In the genomic region with DNA sequence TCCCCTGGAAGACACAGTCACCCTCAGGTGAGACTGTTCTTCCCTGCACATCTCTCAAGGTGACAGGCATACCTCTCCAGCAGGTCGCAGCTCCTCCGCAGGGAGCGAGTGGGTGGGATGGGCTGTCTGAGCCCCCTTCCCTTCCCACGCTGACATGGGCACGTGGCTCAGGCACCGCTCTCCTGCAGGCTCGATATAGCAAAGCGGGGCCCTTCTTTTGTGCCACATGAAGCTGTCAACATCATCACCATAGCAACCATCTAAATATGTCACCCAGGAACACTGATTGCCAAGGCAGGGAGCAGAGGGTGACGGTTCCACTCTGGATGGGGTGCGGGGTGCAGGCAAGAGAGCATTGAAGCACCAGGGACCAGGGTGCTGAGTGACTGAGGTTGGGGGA, we compare ENCODE assay signal across 11 mouse cellular contexts. TPM values are rescaled to one million over a fixed set of nuclear protein-coding genes. Genes with fewer than 3 reads are reported as not detected.
DNase-seq lines count a peak whose midpoint lies in the region; ATAC-seq and TF ChIP-seq lines count a peak whose summit lies in the region.
"Had no signal": no experiment of that assay in that cellular context is flagged by ENCODE, and none has a peak within 500 bp of the region (broad histone marks: within the 10 kb centered on the region; RNA-seq: fewer than 3 reads in every experiment).

No protein-coding gene starts in this region.

- peaks cover 26% of the 10 kb centered on the region for H3K4me1 ChIP-seq in hindbrain, embryonic 13.5 days (replicated peaks)
- H3K4me1 ChIP-seq in hindbrain, embryonic 10.5 days (replicated peaks): peaks cover 42% of the 10 kb centered on the region
- H3K4me1 ChIP-seq in forebrain, embryonic 15.5 days: peaks cover 33% of the 10 kb centered on the region
- H3K4me1 ChIP-seq in neural tube, embryonic 13.5 days (replicated peaks): peaks cover 20% of the 10 kb centered on the region
- H3K4me1 ChIP-seq in kidney, embryonic 14.5 days (ENCODE audit: control insufficient read depth, insufficient read depth, low read length): peaks cover 6% of the 10 kb centered on the region; the same call in 1 of the 2 replicates
- 0 out of 2 replicates have a peak, but pooled peaks cover 3% of the 10 kb centered on the region for H3K4me1 ChIP-seq in kidney, adult 2 months (ENCODE audit: control insufficient read depth, insufficient read depth, low read length)

- DNase-seq in hindbrain, embryonic 10.5 days (ENCODE audit: low spot score): no peak
- peak; percentile 70 to 84 for DNase-seq in layer of hippocampus, adult 2 months (ENCODE audit: low spot score in 2 of 2)
- no peak for DNase-seq in kidney, adult 2 months
- no peak for DNase-seq in urinary bladder, postnatal 14 days (ENCODE audit: low spot score)

- ATAC-seq in hindbrain, embryonic 13.5 days (ENCODE audit: low FRiP score): no peak
- peak; percentile 47 for ATAC-seq in forebrain, embryonic 15.5 days (replicated peaks)
- ATAC-seq in neural tube, embryonic 13.5 days (ENCODE audit: low read depth): no peak
- no peak for ATAC-seq in kidney, embryonic 14.5 days (ENCODE audit: low FRiP score, low TSS enrichment)

- H3K27ac ChIP-seq in hindbrain, embryonic 13.5 days: no peak overlapping the region
- H3K27ac ChIP-seq in hindbrain, embryonic 10.5 days: no peak overlapping the region
- peak overlapping the region; percentile 36; the same call in 1 of the 2 replicates for H3K27ac ChIP-seq in forebrain, embryonic 15.5 days (replicated peaks)
- H3K27ac ChIP-seq in layer of hippocampus, adult 2 months: peak overlapping the region; percentile 98
- no peak overlapping the region for H3K27ac ChIP-seq in neural tube, embryonic 13.5 days (replicated peaks)
- no peak overlapping the region for H3K27ac ChIP-seq in kidney, embryonic 14.5 days (ENCODE audit: low read depth, low read length)
- H3K27ac ChIP-seq in kidney, adult 2 months (ENCODE audit: insufficient read depth, low read depth, low read length): no peak overlapping the region
- H3K27ac ChIP-seq: liver, embryonic 15.5 days had no signal

- H3K9ac ChIP-seq in hindbrain, embryonic 13.5 days: peak overlapping the region; percentile 56
- H3K9ac ChIP-seq in forebrain, embryonic 15.5 days (replicated peaks): 0 out of 2 replicates have a peak overlapping the region, but pooled peaks have one; percentile 2
- H3K9ac ChIP-seq in neural tube, embryonic 13.5 days: peak overlapping the region; percentile 38; the same call in 1 of the 2 replicates
- H3K9ac ChIP-seq in kidney, embryonic 14.5 days (ENCODE audit: low read depth, low read length): no peak overlapping the region

- peaks cover 10% of the 10 kb centered on the region for H3K27me3 ChIP-seq in hindbrain, embryonic 13.5 days
- H3K27me3 ChIP-seq in hindbrain, embryonic 10.5 days (ENCODE audit: insufficient read depth, poor library complexity, severe bottlenecking): peaks cover 16% of the 10 kb centered on the region; the same call in 1 of the 2 replicates
- H3K27me3 ChIP-seq in forebrain, embryonic 15.5 days: 0 out of 2 replicates have a peak, but pooled peaks cover 3% of the 10 kb centered on the region
- H3K27me3 ChIP-seq in neural tube, embryonic 13.5 days: peaks cover 5% of the 10 kb centered on the region; the same call in 1 of the 2 replicates
- H3K27me3 ChIP-seq in kidney, embryonic 14.5 days (ENCODE audit: control insufficient read depth, insufficient read depth, low read length): peaks cover 12% of the 10 kb centered on the region; the same call in 1 of the 2 replicates
- no peaks in the 10 kb centered on the region for H3K27me3 ChIP-seq in kidney, adult 2 months (replicated peaks; ENCODE audit: control insufficient read depth, insufficient read depth, low read length)

- H3K4me3 ChIP-seq in hindbrain, embryonic 13.5 days: no peak overlapping the region
- H3K4me3 ChIP-seq in hindbrain, embryonic 10.5 days: no peak overlapping the region
- H3K4me3 ChIP-seq in forebrain, embryonic 15.5 days: no peak overlapping the region
- H3K4me3 ChIP-seq in layer of hippocampus, adult 2 months: peak overlapping the region; percentile 32
- no peak overlapping the region for H3K4me3 ChIP-seq in neural tube, embryonic 13.5 days
- H3K4me3 ChIP-seq in kidney, embryonic 14.5 days (ENCODE audit: low read length): no peak overlapping the region
- no peak overlapping the region for H3K4me3 ChIP-seq in kidney, adult 2 months (ENCODE audit: insufficient read depth, low read depth, low read length)
- H3K4me3 ChIP-seq: liver, embryonic 15.5 days had no signal

- TF ChIP-seq POLR2A in kidney, adult 2 months (IDR thresholded peaks at IDR 0.05; ENCODE audit: low read depth, low read length): no peak

- TF ChIP-seq CTCF in layer of hippocampus, adult 2 months (conservative IDR thresholded peaks at IDR 0.05): no peak
- no peak for TF ChIP-seq CTCF in kidney, adult 2 months (conservative IDR thresholded peaks at IDR 0.05; ENCODE audit: insufficient read depth, insufficient read length, low read depth, low read length)

- H3K9me3 ChIP-seq in hindbrain, embryonic 13.5 days: no peaks in the 10 kb centered on the region
- H3K9me3 ChIP-seq in hindbrain, embryonic 10.5 days: no peaks in the 10 kb centered on the region
- no peaks in the 10 kb centered on the region for H3K9me3 ChIP-seq in forebrain, embryonic 15.5 days
- no peaks in the 10 kb centered on the region for H3K9me3 ChIP-seq in neural tube, embryonic 13.5 days
- H3K9me3 ChIP-seq in kidney, embryonic 14.5 days (ENCODE audit: control insufficient read depth, low read length): no peaks in the 10 kb centered on the region
- H3K9me3 ChIP-seq: liver, embryonic 15.5 days had no signal

- 29% methylated on average over 10 of the region's 10 CpGs for WGBS in hindbrain, embryonic 13.5 days
- 43% methylated on average over 10 of the region's 10 CpGs for WGBS in hindbrain, embryonic 10.5 days
- 37% methylated on average over 10 of the region's 10 CpGs for WGBS in forebrain, embryonic 15.5 days
- WGBS in neural tube, embryonic 13.5 days: 41% methylated on average over 10 of the region's 10 CpGs
- WGBS in kidney, embryonic 14.5 days: 76% methylated on average over 10 of the region's 10 CpGs
- 63% methylated on average over 10 of the region's 10 CpGs for WGBS in kidney, adult 2 months

- H3K36me3 ChIP-seq in hindbrain, embryonic 13.5 days: no peaks in the 10 kb centered on the region
- no peaks in the 10 kb centered on the region for H3K36me3 ChIP-seq in hindbrain, embryonic 10.5 days
- H3K36me3 ChIP-seq in forebrain, embryonic 15.5 days: no peaks in the 10 kb centered on the region
- no peaks in the 10 kb centered on the region for H3K36me3 ChIP-seq in neural tube, embryonic 13.5 days
- no peaks in the 10 kb centered on the region for H3K36me3 ChIP-seq in kidney, embryonic 14.5 days (ENCODE audit: control insufficient read depth, insufficient read depth, low read length)
- no peaks in the 10 kb centered on the region for H3K36me3 ChIP-seq in kidney, adult 2 months (ENCODE audit: control insufficient read depth, insufficient read depth, low read length)
- H3K36me3 ChIP-seq: liver, embryonic 15.5 days had no signal

- no peak overlapping the region for H3K4me2 ChIP-seq in hindbrain, embryonic 13.5 days
- peak overlapping the region; percentile 27 for H3K4me2 ChIP-seq in forebrain, embryonic 15.5 days (replicated peaks)
- H3K4me2 ChIP-seq in neural tube, embryonic 13.5 days: 0 out of 2 replicates have a peak overlapping the region, but pooled peaks have one; percentile 16
- H3K4me2 ChIP-seq in kidney, embryonic 14.5 days (replicated peaks; ENCODE audit: low read depth, low read length): no peak overlapping the region

RNA-seq across cellular contexts. Expression of a gene that starts 13.6 kb away (rescaled TPM):
- 13.4 and 13.5 TPM in 2 replicates for polyA plus RNA-seq in hindbrain, embryonic 13.5 days (2015; fragmentation: Nextera tagmentation; extraction: Ambion mirVana)
- polyA plus RNA-seq in hindbrain, embryonic 10.5 days (2016; fragmentation: Nextera tagmentation; extraction: Ambion mirVana): 7.1 and 8.6 TPM in 2 replicates
- 30.8 and 32.1 TPM in 2 replicates for polyA plus RNA-seq in forebrain, embryonic 15.5 days (2015; fragmentation: Nextera tagmentation; extraction: Ambion mirVana)
- total RNA-seq in layer of hippocampus, adult 2 months (2021): 100 to 1,000 TPM; 161 to 176 TPM
- polyA plus RNA-seq in neural tube, embryonic 13.5 days (2015; fragmentation: Nextera tagmentation; extraction: Ambion mirVana): 16.2 and 17.4 TPM in 2 replicates
- polyA plus RNA-seq in kidney, embryonic 14.5 days (2014; fragmentation: Nextera tagmentation; extraction: Ambion mirVana): 2.2 and 4.8 TPM in 2 replicates
- 1.9 and 2.0 TPM in 2 replicates for polyA plus RNA-seq in kidney, adult 2 months (2012; rRNA removed)

RNA-seq across cellular contexts. Expression of a gene that starts 24.3 kb away (rescaled TPM):
- polyA plus RNA-seq in hindbrain, embryonic 13.5 days (2015; fragmentation: Nextera tagmentation; extraction: Ambion mirVana): 37.5 and 40.2 TPM in 2 replicates
- 4.6 and 9.8 TPM in 2 replicates for polyA plus RNA-seq in hindbrain, embryonic 10.5 days (2016; fragmentation: Nextera tagmentation; extraction: Ambion mirVana)
- polyA plus RNA-seq in forebrain, embryonic 15.5 days (2015; fragmentation: Nextera tagmentation; extraction: Ambion mirVana): 32.6 and 36.0 TPM in 2 replicates
- total RNA-seq in layer of hippocampus, adult 2 months (2021): 100 to 1,000 TPM in 1 of 2 experiments, 10 to 100 TPM in 1; 95.2 to 100 TPM
- polyA plus RNA-seq in neural tube, embryonic 13.5 days (2015; fragmentation: Nextera tagmentation; extraction: Ambion mirVana): 38.1 and 38.7 TPM in 2 replicates
- 0.37 TPM in 1 of 2 replicates, not detected in the other for polyA plus RNA-seq in kidney, embryonic 14.5 days (2014; fragmentation: Nextera tagmentation; extraction: Ambion mirVana)
- 0.04 and 0.25 TPM in 2 replicates for polyA plus RNA-seq in kidney, adult 2 months (2012; rRNA removed)
- total RNA-seq: CH12.LX; hematopoietic stem cell, adult 5-6 weeks had no signal

RNA-seq across cellular contexts. Expression of a gene that starts 36.1 kb away (rescaled TPM):
- polyA plus RNA-seq in hindbrain, embryonic 13.5 days (2015; fragmentation: Nextera tagmentation; extraction: Ambion mirVana): 42.3 and 44.0 TPM in 2 replicates
- polyA plus RNA-seq in hindbrain, embryonic 10.5 days (2016; fragmentation: Nextera tagmentation; extraction: Ambion mirVana): 16.9 and 26.7 TPM in 2 replicates
- polyA plus RNA-seq in forebrain, embryonic 15.5 days (2015; fragmentation: Nextera tagmentation; extraction: Ambion mirVana): 46.3 TPM in 2 replicates
- total RNA-seq in layer of hippocampus, adult 2 months (2021): 10 to 100 TPM; 60.8 to 66.1 TPM
- 40.9 and 44.2 TPM in 2 replicates for polyA plus RNA-seq in neural tube, embryonic 13.5 days (2015; fragmentation: Nextera tagmentation; extraction: Ambion mirVana)
- 6.4 and 9.1 TPM in 2 replicates for polyA plus RNA-seq in kidney, embryonic 14.5 days (2014; fragmentation: Nextera tagmentation; extraction: Ambion mirVana)
- polyA plus RNA-seq in kidney, adult 2 months (2012; rRNA removed): 37.5 and 39.6 TPM in 2 replicates

RNA-seq across cellular contexts. Expression of a gene that starts 58.8 kb away (rescaled TPM):
- polyA plus RNA-seq in hindbrain, embryonic 13.5 days (2015; fragmentation: Nextera tagmentation; extraction: Ambion mirVana): 292 and 304 TPM in 2 replicates
- 276 and 320 TPM in 2 replicates for polyA plus RNA-seq in hindbrain, embryonic 10.5 days (2016; fragmentation: Nextera tagmentation; extraction: Ambion mirVana)
- polyA plus RNA-seq in forebrain, embryonic 15.5 days (2015; fragmentation: Nextera tagmentation; extraction: Ambion mirVana): 316 and 320 TPM in 2 replicates
- total RNA-seq in layer of hippocampus, adult 2 months (2021): 100 to 1,000 TPM; 176 TPM
- polyA plus RNA-seq in neural tube, embryonic 13.5 days (2015; fragmentation: Nextera tagmentation; extraction: Ambion mirVana): 283 and 286 TPM in 2 replicates
- 140 and 196 TPM in 2 replicates for polyA plus RNA-seq in kidney, embryonic 14.5 days (2014; fragmentation: Nextera tagmentation; extraction: Ambion mirVana)
- 183 and 212 TPM in 2 replicates for polyA plus RNA-seq in kidney, adult 2 months (2012; rRNA removed)

Comparison
In these comparisons a context has a peak if more than half of its experiments do, and no peak if none do; other contexts are left out.
1. H3K27ac ChIP-seq: peak in forebrain, embryonic 15.5 days (single experiment) and layer of hippocampus, adult 2 months (single experiment); none in hindbrain, embryonic 13.5 days (single experiment), hindbrain, embryonic 10.5 days (single experiment), neural tube, embryonic 13.5 days (single experiment), kidney, embryonic 14.5 days (single experiment) and kidney, adult 2 months (single experiment).
2. H3K4me2 ChIP-seq: peak in forebrain, embryonic 15.5 days (single experiment) and neural tube, embryonic 13.5 days (single experiment); none in hindbrain, embryonic 13.5 days (single experiment) and kidney, embryonic 14.5 days (single experiment).
3. DNase-seq: peak in layer of hippocampus, adult 2 months (2 of 2); none in hindbrain, embryonic 10.5 days (single experiment), kidney, adult 2 months (single experiment) and urinary bladder, postnatal 14 days (single experiment).